Mouse (Mus musculus): ENCODE results near the gene Prrc2b. TPM values are rescaled to one million over a fixed set of nuclear protein-coding genes. Genes with fewer than 3 reads are reported as not detected.

The Prrc2b gene
- total RNA-seq (2014; fragmentation: Nextera tagmentation) (32.6 and 46.7 TPM in 2 replicates), total RNA-seq (2017) (10.5 and 12.8 TPM in 2 replicates)

DNA sequence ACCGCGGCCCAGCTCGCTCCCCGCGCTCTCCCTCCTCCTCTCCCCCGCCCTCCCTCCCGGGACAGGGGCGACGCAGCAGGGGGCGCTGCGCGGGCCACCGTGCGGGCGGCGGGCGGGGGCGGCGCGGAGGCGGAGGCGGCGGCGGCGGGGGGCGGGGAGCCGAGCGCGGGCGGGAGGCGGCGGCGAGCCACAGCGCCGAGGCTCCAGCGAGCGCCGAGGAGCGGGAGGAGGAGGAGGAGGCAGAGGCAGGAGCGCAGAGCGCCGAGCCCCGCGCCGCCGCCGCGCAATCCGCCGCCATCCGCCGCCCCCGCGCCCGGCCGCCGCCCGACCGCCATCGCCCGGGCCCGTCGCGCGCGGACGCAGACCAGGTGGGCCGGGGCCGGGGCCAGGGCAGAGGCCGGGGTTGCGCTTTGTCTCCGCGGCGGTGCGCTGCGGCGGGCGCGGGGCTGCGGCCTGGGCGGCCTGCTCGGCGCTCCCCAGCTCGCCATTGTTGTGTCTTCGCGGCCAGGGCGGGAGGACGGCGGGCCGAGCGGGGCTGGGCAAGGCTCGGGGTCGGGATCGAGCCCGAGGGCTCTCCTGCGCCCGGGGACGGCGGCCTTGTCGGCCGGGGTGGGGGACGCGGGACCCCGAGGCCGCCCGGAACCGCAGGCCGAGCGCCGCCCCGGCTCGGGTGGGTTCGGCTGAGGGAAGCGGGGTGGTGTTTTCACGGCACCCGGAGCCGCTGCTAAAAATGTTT, at the start of gene Prrc2b:
Gene Prrc2b (plus strand): TSS at position 159 of the 736 bp plus-strand sequence.
- ATAC-seq (replicated peaks; ENCODE audit: poor library complexity, severe bottlenecking): peak; percentile 41

DNA sequence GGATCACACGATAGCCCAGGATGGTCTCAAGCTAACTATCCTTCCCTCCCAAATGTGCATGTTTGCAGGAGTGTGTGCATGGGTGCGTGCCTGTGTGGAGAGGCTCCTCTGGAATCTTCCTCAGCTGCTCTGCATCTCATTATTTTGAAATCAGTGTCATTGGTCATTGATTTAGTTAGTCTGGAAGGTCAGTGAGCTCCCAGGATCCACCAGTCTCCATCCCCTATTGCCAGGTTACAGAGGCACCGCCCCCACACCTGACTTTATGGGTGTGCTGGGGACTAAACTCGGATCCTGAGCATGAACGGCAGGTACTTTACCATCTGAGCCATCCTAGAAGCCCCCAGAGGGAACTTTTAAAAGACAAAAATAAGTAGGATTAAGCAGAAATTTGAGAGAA, 47.9 kb upstream of the Prrc2b start:
- no peak for ATAC-seq (replicated peaks; ENCODE audit: poor library complexity, severe bottlenecking)

DNA sequence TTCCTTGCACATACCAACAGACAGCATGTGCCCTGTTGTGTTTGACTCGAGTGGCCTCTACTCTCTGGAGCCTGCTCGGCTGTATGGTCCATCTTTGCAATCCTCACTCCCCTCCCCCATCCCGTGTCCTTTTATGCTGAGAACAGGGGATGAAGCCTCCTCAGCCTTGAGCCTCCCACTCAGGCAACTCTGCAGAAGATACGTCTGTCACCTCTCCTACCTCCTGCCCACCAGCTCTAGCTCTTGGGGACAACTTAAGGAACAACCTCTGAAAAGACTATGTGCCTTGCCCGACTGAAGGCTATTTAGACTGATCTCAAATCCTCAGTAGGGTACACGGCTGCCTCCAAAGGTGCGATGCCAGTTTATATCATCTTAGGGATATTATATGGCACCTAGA, 47.3 kb upstream of the Prrc2b start:
- no peak for ATAC-seq (replicated peaks; ENCODE audit: poor library complexity, severe bottlenecking)

DNA sequence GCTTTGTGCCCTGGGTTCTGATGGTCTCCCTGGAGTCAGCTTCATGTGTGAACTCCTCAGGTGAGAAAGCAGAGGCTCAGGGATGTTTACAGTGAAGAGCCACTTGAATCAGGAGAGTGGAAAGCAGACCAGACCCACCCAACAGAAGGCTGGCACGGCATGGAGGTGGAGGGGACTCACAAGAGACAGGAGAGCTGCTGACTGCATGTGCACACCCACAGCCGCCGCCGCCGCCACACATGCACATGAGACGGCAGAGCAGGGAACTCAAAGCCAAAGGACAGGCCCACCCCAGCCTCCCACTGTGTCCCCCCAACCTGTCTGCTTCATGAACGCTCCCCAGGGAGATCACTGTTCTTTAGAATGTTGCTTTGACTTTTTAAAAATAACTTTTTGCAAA, 46.8 kb upstream of the Prrc2b start:
- ATAC-seq (replicated peaks; ENCODE audit: poor library complexity, severe bottlenecking): no peak

DNA sequence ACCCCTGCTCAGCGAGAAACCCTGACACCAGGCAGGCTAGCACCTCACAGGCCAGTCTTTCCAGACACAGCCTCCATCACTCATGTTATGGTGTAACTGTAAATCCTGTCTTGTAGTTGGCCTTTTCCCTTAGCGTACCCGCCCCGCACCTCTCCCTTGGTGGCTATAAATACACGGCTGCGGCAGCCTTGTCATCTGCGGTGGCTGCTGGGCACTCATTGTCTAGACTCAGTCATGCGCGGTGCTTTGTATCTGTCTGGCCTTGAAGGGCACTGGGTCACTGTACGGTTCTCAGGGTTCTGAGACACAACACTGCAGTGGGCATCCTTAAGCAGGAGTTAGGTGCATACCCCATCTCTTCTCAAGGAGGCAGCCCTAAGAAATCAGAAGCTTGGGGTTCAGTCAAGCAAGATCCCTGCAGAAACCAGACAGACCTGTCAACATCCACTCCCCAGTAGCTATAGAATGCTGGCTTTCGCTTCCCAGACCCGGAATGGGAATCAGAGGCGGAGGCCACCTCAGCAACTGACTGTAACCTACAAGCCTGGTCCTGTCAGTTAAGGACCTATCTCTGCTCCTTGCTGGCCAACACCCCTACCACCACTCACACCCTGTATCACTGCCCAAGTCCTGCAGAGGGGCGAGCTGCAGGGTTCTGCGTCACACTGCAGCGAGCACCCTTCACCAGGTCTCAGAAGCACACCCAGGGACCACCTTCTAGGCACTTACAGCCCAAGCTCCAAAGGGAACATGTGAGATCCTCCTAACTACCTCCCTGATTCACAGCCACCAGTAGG, 45.6 kb upstream of the Prrc2b start:
- no peak for ATAC-seq (replicated peaks; ENCODE audit: poor library complexity, severe bottlenecking)

DNA sequence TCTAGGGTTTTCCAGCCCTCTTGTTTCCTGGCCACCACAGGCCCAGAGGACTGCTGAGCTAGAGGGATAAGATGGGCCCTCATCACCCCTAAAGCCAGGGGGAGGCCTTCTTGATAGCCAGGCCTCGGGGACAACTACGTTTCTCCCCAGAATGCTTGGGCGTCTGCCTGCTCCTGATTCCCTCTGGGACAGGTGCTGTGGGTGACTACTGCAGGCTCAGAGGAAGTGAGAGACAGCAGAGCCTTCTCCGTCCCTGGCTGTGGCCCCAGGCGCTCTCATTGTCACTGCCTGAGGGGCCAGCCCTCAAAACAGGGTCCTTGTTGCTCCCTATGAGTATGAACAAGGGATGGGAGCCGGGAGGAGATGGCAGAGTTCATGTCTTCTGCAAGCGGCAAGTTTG, 45.0 kb upstream of the Prrc2b start:
- ATAC-seq (replicated peaks; ENCODE audit: poor library complexity, severe bottlenecking): no peak

DNA sequence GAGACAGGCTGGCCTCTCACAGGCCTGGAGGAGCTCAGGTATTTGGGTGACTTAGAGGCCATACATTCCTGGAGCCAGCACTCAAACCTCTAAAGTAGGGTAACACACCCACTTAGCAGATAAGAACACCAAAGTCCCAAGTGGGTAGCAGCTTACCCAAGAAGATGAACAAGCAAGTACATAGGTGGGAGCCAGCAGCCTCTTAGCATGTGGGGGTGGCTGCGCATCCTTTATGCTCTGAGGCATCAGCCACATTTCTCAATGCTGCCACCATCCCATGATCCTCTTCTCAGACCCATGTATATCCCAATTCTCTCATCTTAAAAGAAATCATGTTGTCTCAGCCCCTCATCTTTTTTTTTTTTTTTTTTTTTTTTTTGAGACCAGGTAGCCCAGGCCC, 39.6 kb upstream of the Prrc2b start:
- no peak for ATAC-seq (replicated peaks; ENCODE audit: poor library complexity, severe bottlenecking)

DNA sequence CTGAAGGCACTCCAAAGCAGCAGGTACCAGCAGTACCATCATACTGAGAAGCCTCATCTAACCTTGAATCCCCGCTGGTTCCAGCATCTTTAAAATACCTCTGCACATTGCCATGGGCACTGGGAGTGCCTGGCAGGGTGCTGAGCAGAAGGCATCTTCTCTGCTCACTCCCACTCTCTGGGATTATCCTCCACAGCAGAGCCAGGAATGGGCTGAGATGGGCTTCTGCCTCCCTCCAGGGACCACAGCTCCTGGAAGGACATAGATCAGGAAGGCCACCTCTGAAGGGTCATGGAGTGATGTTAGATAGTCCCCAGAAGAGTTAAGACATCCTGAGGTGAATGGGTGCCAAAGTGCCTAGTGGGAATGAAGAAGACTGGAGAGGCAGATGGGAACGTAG, 38.3 kb upstream of the Prrc2b start:
- no peak for ATAC-seq (replicated peaks; ENCODE audit: poor library complexity, severe bottlenecking)

DNA sequence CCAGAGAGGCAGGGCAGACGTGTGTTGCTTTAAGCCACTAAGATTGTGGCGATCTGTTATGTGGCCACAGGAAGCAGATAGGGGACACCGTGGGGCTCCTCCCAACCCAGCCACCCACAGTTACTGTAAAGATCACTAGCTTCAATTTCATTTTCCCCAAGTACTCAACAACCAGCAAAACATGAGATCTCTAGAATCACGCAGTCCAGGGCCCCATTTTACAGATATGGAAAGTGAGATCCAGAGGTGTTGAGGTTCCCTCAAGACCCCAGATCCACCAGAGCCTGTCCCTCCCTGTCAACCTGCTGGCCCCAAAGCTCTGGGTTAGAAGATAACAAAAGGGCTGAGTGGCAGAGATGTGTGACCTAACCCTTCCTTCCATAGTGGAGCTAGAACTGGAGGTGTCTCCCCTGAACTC, 35.0 kb upstream of the Prrc2b start:
- ATAC-seq (replicated peaks; ENCODE audit: poor library complexity, severe bottlenecking): no peak

DNA sequence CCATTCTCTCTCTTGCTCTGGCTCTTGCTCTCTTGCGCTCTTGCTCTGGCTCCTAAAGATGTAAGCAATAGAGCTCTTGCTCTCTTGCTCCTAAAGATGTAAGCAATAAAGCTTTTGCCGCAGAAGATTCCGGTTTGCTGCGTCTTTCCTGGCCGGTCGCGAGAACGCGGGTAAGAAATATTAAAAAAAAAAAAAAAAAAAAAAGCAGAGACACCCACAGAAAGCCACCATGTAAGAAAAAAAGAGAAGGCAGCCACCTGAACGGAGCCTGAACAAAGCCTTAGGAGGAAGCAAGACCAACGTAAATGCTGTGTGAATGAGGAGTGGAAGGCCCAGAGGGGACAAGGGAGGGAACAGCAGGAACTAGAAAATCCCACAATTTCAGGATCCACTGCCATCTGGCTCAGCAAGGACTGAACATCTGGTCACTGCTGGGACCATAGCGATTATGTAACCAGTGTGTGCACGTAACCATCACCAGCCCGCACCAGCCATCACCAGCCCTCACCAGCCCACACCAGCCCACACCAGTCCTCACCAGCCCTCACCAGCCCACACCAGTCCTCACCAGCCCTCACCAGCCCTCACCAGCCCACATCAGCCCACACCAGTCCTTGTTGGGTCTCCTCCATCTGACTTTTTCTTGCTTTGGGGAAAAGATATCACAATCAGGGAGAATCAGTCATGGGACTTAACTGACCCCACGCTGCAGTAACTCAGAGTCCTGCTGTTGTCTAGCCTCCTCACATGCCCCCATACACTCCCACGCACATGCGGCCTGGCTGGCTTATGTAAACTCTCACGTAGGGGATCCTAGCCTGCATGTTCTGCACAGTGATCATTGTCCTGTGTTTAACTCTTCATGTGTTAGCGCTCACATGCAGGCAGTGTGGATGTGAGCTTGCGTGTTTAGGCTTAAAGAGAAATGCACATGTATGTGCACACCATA, 30.8 kb upstream of the Prrc2b start:
- ATAC-seq (replicated peaks; ENCODE audit: poor library complexity, severe bottlenecking): peak; percentile 75

DNA sequence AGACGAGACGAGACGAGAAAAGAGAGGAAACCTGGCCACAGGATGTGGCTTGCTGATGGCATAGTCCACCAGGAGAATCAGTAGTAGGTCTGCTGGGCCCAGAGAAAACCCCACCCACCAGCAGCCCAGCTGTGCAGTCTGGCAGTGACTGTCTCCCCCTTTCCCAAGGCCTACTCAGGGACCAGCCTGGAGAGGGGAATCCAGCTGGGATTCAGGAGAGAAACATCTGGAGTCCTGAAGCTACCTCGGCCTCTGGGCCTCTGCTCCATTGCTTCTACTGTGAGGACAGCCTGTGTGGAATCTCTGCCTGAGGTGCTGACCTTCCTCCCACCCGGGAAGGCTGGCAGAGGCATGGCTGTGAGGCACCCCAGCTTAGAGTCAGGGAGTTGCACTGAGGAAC, 29.7 kb upstream of the Prrc2b start:
- ATAC-seq (replicated peaks; ENCODE audit: poor library complexity, severe bottlenecking): no peak

DNA sequence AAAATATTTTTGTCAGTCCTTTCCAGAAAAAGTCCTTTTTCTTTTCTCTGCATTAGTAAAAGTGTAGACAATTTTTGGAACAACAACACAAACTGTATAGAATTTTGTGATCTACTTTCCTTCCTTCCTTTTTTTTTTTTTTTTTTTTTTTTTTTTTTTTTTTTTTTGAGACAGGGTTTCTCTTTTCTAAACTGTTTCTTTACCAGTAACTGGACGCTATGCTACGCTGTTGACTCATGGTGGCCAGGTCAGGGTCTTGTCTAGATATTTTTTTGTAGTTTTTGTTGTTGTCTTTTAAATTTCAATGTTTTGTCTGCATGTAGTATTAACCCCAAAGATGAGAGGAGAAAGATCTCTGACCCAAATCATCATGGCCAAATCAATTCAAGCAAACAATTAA, 29.1 kb upstream of the Prrc2b start:
- no peak for ATAC-seq (replicated peaks; ENCODE audit: poor library complexity, severe bottlenecking)

DNA sequence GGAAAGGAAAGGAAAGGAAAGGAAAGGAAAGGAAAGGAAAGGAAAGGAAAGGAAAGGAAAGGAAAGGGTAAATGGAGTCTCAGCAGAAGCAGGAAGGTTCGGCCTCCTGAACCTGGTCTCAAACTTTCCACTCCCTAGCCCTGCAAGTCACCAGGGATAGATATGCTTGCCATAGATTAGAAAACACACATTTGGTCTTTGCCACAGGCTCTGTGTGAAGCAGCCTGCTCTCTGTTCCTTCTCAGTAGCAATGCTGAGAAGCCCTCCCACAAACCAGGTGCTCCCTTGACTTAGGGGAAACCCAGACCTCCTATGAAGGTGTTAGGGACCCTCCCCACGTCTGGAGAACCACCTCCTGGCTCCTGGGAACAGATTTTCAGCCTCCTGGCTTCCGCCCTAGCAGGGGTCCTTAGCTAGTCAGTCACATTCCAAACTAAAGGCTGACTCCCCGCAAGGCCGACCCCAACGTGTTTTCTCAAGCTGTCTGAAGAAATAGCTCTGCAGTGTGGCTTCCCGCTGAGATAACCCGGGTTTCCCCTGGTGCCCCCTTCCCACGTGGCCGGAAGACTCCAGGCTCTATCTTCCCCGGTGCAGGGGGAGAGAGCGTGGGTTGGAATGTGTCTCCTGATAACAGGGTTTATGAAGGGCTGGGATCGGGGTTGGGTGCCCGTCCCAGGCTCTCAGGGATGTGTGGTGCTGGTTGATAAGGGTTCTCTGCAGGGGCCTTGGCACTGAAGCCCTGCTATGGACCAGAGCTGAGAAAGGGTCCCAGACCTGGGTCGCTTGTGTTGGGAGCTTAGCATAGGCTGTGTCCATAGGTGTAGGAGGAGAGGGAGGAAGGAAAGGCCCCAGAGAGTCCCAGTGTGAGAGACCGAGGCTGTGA, 23.0 kb upstream of the Prrc2b start:
- ATAC-seq (replicated peaks; ENCODE audit: poor library complexity, severe bottlenecking): peak; percentile 28

DNA sequence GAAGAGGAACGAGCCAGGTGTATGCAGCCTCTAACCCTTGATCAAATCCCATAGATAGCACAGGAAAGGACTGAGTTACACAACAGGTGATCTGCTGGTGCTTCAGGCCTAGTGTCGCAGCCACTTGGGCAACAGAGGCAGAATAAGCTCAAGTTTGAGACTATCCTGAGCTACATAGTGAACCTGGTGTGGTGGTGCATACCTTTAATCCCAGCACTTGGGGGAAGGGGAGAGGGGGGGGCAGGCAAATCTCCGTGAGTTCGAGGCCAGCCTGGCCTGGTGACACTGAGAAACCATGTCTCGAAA, 22.4 kb upstream of the Prrc2b start:
- peak; percentile 3; the same call in 1 of the 2 replicates for ATAC-seq (replicated peaks; ENCODE audit: poor library complexity, severe bottlenecking)

DNA sequence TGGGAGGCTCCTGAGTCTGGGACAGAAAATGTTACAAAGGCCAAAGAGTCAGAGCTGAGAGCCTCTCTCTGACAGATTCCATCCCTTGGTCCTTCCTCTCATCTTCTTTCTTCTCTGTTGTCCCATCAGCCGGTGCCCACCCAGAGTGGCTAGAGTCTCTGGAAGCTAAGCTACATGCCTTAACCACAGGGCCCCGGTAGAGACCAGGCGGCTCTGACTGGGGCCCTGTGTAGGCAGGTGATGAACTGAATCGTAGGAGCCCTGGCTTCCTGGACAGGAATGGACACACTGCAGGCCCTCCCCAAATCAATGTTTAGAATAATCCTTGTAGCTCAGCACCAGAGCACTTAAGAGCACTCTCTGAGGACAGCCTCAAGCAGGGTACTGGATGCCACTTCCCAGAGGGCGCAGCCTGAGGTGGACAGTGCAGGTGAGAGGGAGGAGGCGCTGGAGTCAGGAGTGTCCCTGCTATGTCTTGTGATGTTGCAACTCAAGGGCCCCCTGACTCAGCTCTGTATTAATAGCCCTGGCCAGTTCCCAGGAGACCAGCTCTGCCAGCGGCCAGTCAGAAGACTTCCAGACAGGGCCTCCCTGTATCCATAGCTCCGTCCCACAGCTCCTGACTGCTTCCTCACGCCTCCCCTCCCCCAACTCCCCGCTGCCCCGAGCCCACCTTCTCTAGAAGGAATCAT, 21.4 kb upstream of the Prrc2b start:
- ATAC-seq (replicated peaks; ENCODE audit: poor library complexity, severe bottlenecking): no peak

DNA sequence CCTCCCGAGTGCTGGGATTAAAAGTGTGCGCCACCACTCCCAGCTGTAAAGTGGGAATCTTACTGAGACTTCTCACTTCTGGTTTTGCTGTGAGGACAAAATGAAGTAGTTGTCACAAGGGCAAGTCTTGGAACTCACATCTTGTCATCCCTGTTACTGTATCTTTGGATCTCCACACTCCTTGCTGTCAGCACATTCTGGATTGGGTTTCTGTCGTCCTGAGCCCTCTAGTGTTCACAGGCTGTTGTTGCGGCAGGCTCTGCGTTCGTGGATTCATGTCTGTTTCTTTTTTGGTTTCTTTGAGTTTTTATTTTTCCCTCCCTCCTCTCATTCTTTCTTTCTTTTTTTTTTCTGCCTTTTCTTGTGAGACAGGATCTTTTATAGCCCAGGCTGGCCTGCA, 20.4 kb upstream of the Prrc2b start:
- ATAC-seq (replicated peaks; ENCODE audit: poor library complexity, severe bottlenecking): 0 out of 2 replicates have a peak, but pooled peaks have one; percentile 36

DNA sequence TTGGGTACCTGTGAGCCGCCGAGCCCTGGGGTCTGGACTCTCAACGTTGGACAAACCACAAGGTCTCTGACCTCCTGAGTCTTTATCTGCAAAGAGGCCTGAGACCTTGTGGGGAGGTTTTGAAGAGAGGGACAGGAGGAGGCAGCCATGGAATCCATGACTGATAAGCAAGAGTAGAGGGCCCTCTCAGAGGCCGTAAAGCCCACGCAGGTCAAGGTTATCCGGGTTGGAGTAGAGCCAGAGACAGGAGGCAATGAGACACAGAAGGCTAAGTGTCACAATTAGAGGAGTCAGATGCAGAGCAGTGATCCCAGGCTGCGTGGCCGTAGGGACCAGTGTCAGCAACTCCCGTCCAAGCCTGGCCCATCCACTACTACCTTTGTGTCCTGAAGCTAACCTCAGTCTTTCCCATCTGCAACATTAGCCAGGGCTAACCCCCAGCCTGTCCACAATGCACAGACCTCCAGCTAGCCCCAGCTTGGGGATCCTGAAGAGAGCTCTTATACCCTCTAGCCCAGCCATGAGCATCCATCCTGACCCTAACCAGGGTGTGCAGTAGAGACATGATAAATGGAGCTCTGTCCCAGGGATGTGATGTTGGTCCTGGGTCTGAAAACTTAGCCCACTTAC, 19.6 kb upstream of the Prrc2b start:
- no peak for ATAC-seq (replicated peaks; ENCODE audit: poor library complexity, severe bottlenecking)

DNA sequence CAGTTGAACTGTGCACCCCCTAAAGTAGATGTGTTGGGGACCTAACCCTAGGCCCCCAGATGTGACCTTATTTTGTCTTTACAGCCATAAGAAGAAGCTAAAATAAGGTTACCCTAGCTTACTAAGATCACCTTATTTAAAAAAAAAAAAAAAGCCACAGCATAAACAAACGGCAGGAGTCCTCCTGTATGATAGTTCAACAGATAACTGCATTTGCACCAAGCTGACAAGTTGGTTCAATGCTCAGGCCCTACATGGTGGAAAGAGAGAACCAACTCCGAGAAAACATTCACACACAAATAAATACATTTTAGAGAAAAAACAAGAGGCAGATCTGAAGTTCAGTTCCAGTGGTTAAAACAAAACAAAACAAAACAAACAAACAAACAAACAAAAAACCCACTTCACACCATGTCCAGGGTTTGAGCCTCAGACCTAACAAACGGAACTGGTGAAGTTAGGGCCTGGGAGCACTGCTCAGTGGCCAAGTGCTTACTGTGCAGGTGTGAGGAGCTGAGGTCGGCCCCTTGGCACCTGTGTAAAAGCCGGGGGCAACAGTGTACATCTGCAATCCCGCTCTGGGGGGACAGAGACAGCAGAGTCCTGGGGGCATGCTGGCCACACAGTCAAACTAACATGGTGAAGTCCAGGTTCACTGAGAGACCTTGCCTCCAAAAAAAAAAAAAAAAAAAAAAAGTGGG, 18.9 kb upstream of the Prrc2b start:
- no peak for ATAC-seq (replicated peaks; ENCODE audit: poor library complexity, severe bottlenecking)
